Mouse (Mus musculus): ENCODE measurements around the gene Tmem44. TPM values are rescaled to one million over a fixed set of nuclear protein-coding genes. Genes with fewer than 3 reads are reported as not detected.
A peak's percentile ranks its signal among the peaks of the same experiment; 100 is the strongest.

Tmem44 gene
- polyA plus RNA-seq (2015; fragmentation: Nextera tagmentation; extraction: Ambion mirVana) = 73.7 and 82.8 TPM in 2 replicates

DNA sequence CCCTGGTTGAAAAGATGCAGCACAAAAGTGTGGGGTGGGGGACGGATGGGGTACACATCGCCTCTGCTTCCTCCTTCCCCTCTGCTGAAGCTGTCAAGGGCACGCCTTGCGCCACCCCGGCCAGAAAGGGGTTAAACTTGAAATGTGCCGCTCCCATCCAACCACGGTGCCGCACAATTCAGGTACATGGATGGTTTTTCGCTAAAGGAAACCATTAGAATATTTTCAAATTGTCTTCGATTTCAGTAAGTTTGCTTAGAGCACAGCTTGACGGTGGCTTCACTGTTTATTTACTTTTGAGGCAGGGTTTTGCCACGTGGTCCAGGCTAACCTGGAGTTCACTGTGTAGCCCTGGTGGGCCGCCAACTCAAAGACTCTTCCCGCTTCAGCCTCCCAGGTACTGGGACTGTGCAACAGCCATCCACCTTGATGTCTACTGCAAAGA is at the start of gene Tmem44:
Gene Tmem44 (minus strand): TSS at position 95 of the 445 bp plus-strand sequence.
- Histone ChIP-seq H3K4me3 (peak within 1 kb of the TSS; percentile 70), H3K27me3 (no peaks in the 10 kb centered on the region), H3K9me3 (peaks cover 11% of the 10 kb centered on the region), H3K4me2 (peak within 1 kb of the TSS; percentile 57), H3K27ac (peak within 1 kb of the TSS; percentile 90), H3K9ac (peak within 1 kb of the TSS; percentile 90), H3K36me3 (peaks cover 25% of the 10 kb centered on the region), H3K4me1 (replicated peaks) (peaks cover 28% of the 10 kb centered on the region)
- ATAC-seq (ENCODE audit: low FRiP score) = peak; percentile 80
- WGBS = 7% methylated on average over 14 of the region's 14 CpGs

DNA sequence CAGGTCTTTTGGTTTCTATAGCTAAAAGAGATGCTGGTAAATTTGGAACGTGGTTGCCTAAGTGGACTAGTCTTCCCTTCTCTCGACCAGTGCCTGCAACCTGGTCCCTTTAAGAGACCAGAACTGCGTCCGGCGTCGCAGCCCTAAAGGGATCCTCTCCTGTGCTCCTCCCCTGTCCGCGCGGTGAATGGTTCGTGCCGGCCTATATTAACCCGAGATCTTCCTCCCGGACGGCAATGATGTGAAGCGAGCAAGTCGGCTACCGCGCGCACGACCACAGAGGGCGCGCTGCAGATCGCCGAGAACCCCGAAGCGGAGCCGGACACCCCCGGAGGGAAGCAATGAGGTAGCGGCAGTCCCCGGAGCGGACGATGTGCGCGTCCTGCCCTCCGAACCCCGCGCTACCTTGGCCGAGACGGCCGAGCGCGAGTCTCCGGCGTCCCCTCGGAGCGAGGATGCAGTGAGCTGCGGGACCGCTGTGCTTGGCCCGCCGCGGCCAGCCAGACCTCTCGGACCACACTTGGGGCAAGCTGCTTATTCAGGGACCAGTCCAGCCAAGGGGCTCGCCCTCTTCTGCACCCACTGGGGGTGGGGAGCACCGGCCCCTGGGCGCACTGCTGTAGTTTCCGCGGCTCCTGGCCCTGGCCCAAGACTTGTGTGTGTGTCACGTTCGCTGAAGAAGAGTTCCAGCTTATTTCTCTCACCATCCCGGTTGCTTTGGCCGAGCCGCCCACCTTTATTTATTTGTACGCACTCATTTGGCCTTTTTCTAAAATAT is 49.0 kb upstream of the Tmem44 start, which contains the start of gene Fam43a:
Gene Fam43a (plus strand): TSS at position 233 of the 778 bp plus-strand sequence.
- Histone ChIP-seq H3K4me3 (peak within 1 kb of the TSS; percentile 71), H3K9me3 (no peaks in the 10 kb centered on the region), H3K9ac (peak within 1 kb of the TSS; percentile 79), H3K4me2 (peak within 1 kb of the TSS; percentile 94), H3K27ac (peak within 1 kb of the TSS; percentile 74), H3K27me3 (peaks cover 36% of the 10 kb centered on the region), H3K4me1 (replicated peaks) (peaks cover 54% of the 10 kb centered on the region), H3K36me3 (no peaks in the 10 kb centered on the region)
- under 1% methylated on average over 63 of the region's 63 CpGs for WGBS
- ATAC-seq (ENCODE audit: low FRiP score) = peak; percentile 74

GRCm38 (mm10) chr16:30596959-30597681 is 46.5 kb upstream of the Tmem44 start:
- H3K9ac ChIP-seq = peak overlapping the region; percentile 14; the same call in 1 of the 2 replicates
- H3K4me3 ChIP-seq = peak overlapping the region; percentile 16; the same call in 1 of the 2 replicates
- peak; percentile 23 for ATAC-seq (ENCODE audit: low FRiP score)
- no peaks in the 10 kb centered on the region for H3K9me3 ChIP-seq
- peak overlapping the region; percentile 47 for H3K4me2 ChIP-seq
- no peaks in the 10 kb centered on the region for H3K36me3 ChIP-seq
- peaks cover 39% of the 10 kb centered on the region for H3K4me1 ChIP-seq (replicated peaks)
- peaks cover 37% of the 10 kb centered on the region for H3K27me3 ChIP-seq
- no peak overlapping the region for H3K27ac ChIP-seq
- 12% methylated on average over 16 of the region's 16 CpGs for WGBS

GRCm38 (mm10) chr16:30595835-30596557 is 45.4 kb upstream of the Tmem44 start:
- 59% methylated on average over 14 of the region's 14 CpGs for WGBS
- Histone ChIP-seq H3K4me1 (replicated peaks) (peaks cover 28% of the 10 kb centered on the region), H3K4me2 (no peak overlapping the region), H3K4me3 (no peak overlapping the region), H3K9me3 (no peaks in the 10 kb centered on the region), H3K9ac (no peak overlapping the region), H3K36me3 (no peaks in the 10 kb centered on the region), H3K27me3 (peaks cover 26% of the 10 kb centered on the region), H3K27ac (no peak overlapping the region)
- no peak for ATAC-seq (ENCODE audit: low FRiP score)

- Histone ChIP-seq H3K36me3 (no peaks in the 10 kb centered on the region), H3K4me1 (replicated peaks) (peaks cover 21% of the 10 kb centered on the region), H3K27ac (no peak overlapping the region), H3K4me3 (no peak overlapping the region), H3K4me2 (no peak overlapping the region), H3K27me3 (peaks cover 21% of the 10 kb centered on the region), H3K9me3 (no peaks in the 10 kb centered on the region), H3K9ac (no peak overlapping the region)
- no peak for ATAC-seq (ENCODE audit: low FRiP score)
- WGBS = 57% methylated on average over 3 of the region's 3 CpGs
Observed at GRCm38 (mm10) chr16:30595356-30595755, 44.7 kb upstream of the Tmem44 start.

GRCm38 (mm10) chr16:30591990-30592389 is 41.3 kb upstream of the Tmem44 start:
- Histone ChIP-seq H3K4me3 (no peak overlapping the region), H3K36me3 (no peaks in the 10 kb centered on the region), H3K27me3 (peaks cover 19% of the 10 kb centered on the region), H3K9ac (no peak overlapping the region), H3K4me2 (no peak overlapping the region), H3K9me3 (no peaks in the 10 kb centered on the region), H3K27ac (no peak overlapping the region), H3K4me1 (replicated peaks) (peaks cover 9% of the 10 kb centered on the region)
- no peak for ATAC-seq (ENCODE audit: low FRiP score)
- WGBS = 48% methylated on average over 3 of the region's 3 CpGs

DNA sequence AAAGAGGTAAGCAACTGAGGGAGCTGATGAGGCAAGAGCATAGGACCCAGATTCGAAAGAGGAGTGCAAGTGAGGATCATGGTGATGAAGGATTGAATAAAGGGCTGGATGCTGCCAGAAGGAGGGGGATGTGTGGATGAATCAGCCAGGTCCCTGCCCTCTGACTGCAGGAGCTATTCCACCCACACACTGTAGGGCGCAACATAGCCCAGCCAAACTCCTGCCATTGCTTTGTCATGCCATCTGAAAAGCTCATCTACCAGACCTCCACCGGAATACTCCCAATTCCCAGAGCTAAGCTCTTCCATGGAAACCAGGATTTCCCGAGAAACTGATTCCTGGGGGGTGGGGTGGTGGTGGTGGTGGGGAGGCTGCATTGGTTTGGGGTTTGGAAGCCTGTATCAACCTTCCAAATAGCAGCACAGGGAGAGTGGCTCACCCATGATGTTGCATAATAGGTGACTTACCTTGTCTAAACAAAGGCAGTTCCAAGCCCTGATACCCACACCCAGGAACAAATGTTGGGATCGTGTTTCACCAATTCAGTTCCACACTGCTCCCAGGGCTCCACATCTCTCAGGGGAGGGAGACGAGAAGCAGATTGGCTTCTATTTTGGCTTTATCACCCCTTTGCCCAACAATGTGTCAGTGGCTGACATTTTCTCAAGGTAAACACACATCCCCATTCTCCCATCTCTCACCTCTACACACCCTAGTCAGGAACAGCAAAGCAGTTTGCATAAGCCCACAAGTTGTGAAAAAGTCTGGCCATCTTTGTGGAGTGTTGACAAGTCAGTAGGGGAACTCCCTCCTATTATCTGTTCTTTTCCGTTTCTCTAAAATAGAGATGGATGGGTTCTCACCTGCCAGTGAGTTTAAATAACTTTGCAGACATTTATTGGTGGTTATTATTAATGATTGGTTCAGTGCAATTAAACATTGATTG is 39.9 kb upstream of the Tmem44 start:
- Histone ChIP-seq H3K4me2 (no peak overlapping the region), H3K9me3 (no peaks in the 10 kb centered on the region), H3K9ac (0 out of 2 replicates have a peak overlapping the region, but pooled peaks have one; percentile 15), H3K27me3 (peaks cover 15% of the 10 kb centered on the region), H3K36me3 (peaks cover 2% of the 10 kb centered on the region), H3K4me1 (replicated peaks) (peaks cover 13% of the 10 kb centered on the region), H3K27ac (no peak overlapping the region), H3K4me3 (no peak overlapping the region)
- 51% methylated on average over 7 of the region's 7 CpGs for WGBS
- ATAC-seq (ENCODE audit: low FRiP score) = no peak

- Histone ChIP-seq H3K4me2 (peak within 1 kb of the TSS; percentile 90), H3K4me3 (peak within 1 kb of the TSS; percentile 86), H3K27ac (peak within 1 kb of the TSS; percentile 60; the same call in 1 of the 2 replicates), H3K9ac (peak within 1 kb of the TSS; percentile 78), H3K9me3 (no peaks in the 10 kb centered on the region), H3K4me1 (replicated peaks) (peaks cover 14% of the 10 kb centered on the region), H3K36me3 (peaks cover 28% of the 10 kb centered on the region), H3K27me3 (peaks cover 5% of the 10 kb centered on the region; the same call in 1 of the 2 replicates)
- WGBS = 4% methylated on average over 35 of the region's 35 CpGs
- peak; percentile 97 for ATAC-seq (ENCODE audit: low FRiP score)
Observed at GRCm38 (mm10) chr16:30587494-30588327, 37.1 kb upstream of the Tmem44 start, which contains the start of gene Lsg1. Gene Lsg1 (minus strand): TSS chr16:30587592.

GRCm38 (mm10) chr16:30586935-30587493 is 36.4 kb upstream of the Tmem44 start:
- peak; percentile 64; the same call in 1 of the 2 replicates for ATAC-seq (ENCODE audit: low FRiP score)
- peaks cover 5% of the 10 kb centered on the region; the same call in 1 of the 2 replicates for H3K27me3 ChIP-seq
- H3K36me3 ChIP-seq = peaks cover 35% of the 10 kb centered on the region
- H3K27ac ChIP-seq = peak overlapping the region; percentile 60; the same call in 1 of the 2 replicates
- H3K4me3 ChIP-seq = peak overlapping the region; percentile 86
- H3K4me1 ChIP-seq (replicated peaks) = peaks cover 14% of the 10 kb centered on the region
- H3K9ac ChIP-seq = peak overlapping the region; percentile 78
- H3K4me2 ChIP-seq = peak overlapping the region; percentile 90
- H3K9me3 ChIP-seq = no peaks in the 10 kb centered on the region
- WGBS = 3% methylated on average over 19 of the region's 19 CpGs

DNA sequence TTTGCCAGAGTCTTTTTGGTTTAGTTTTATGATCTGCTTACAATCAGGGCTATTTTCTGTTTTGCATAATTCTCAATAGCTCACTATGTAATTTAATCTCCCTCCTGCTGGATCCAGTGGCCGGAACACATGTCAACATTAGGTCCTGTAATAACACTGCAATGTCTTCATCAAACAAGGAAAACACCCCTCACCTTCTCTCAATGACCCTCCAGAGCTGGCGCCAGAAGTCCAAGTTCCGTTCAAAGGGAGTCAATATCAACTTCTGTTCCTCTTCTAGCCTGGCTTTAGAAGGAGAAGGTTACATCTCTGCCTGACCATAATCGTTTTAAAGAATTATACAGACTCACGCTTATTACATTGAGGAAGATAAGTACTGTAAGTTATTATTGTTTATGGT is 30.1 kb upstream of the Tmem44 start:
- ATAC-seq (ENCODE audit: low FRiP score) = no peak
- peaks cover 97% of the 10 kb centered on the region for H3K36me3 ChIP-seq
- WGBS = 94% methylated on average over 5 of the region's 5 CpGs

More for the DNA sequence above, 30.1 kb upstream of the Tmem44 start:
- Histone ChIP-seq H3K27ac (no peak overlapping the region), H3K27me3 (no peaks in the 10 kb centered on the region), H3K9me3 (no peaks in the 10 kb centered on the region), H3K9ac (no peak overlapping the region), H3K4me3 (no peak overlapping the region), H3K4me2 (no peak overlapping the region), H3K4me1 (replicated peaks) (0 out of 2 replicates have a peak, but pooled peaks cover 3% of the 10 kb centered on the region)

Measured in hindbrain, embryonic 13.5 days (tissue).